In genomic region chr5:101005216-101005615, GRCm38 (mm10) we compare ENCODE assay signal across 15 mouse cellular contexts.
DNase-seq lines count a peak whose midpoint lies in the region; ATAC-seq and TF ChIP-seq lines count a peak whose summit lies in the region.
"Had no signal": no experiment of that assay in that cellular context is flagged by ENCODE, and none has a peak within 500 bp of the region (broad histone marks: within the 10 kb centered on the region; RNA-seq: fewer than 3 reads in every experiment).

No protein-coding gene starts in this region.

- no peak overlapping the region for H3K9ac ChIP-seq in kidney, postnatal 0 days (ENCODE audit: low read depth, low read length)
- H3K9ac ChIP-seq in kidney, embryonic 15.5 days: no peak overlapping the region
- H3K9ac ChIP-seq: liver, embryonic 15.5 days; stomach, embryonic 15.5 days had no signal

- TF ChIP-seq POLR2A in testis, adult 2 months (IDR thresholded peaks at IDR 0.05; ENCODE audit: control insufficient read depth, low read depth, low read length): no peak

- no peak for DNase-seq in kidney, postnatal 0 days (ENCODE audit: low spot score)
- no peak for DNase-seq in testis, postnatal 10 days (ENCODE audit: low spot score)
- DNase-seq in NIH3T3 (ENCODE audit: low read depth): peak; percentile 14
- DNase-seq in splenic B cell, adult 2 months (ENCODE audit: low read depth, low spot score): peak; percentile 6
- no peak for DNase-seq in gastrocnemius, adult 18-20 months (ENCODE audit: low spot score)
- DNase-seq in ovary, postnatal 10 days (ENCODE audit: low spot score): no peak
- DNase-seq: adrenal gland, adult 8-10 months; heart, adult 18-20 months; heart, postnatal 14 days had no signal

- no peaks in the 10 kb centered on the region for H3K9me3 ChIP-seq in kidney, postnatal 0 days (replicated peaks; ENCODE audit: low read length)
- no peaks in the 10 kb centered on the region for H3K9me3 ChIP-seq in kidney, embryonic 15.5 days (replicated peaks)
- H3K9me3 ChIP-seq: liver, embryonic 15.5 days; stomach, embryonic 15.5 days had no signal

- 78% methylated on average over 3 of the region's 3 CpGs for WGBS in kidney, postnatal 0 days
- WGBS in kidney, embryonic 15.5 days: 74% methylated on average over 3 of the region's 3 CpGs

- TF ChIP-seq CTCF in kidney, postnatal 0 days (IDR thresholded peaks at IDR 0.05; ENCODE audit: low read depth): 0 out of 2 replicates have a peak, but pooled peaks have one; percentile 30
- peak; percentile 49; the same call in 1 of the 2 replicates for TF ChIP-seq CTCF in testis, adult 2 months (IDR thresholded peaks at IDR 0.05; ENCODE audit: control insufficient read depth, insufficient read depth, insufficient replicate concordance, low read depth, low read length)

- no peaks in the 10 kb centered on the region for H3K36me3 ChIP-seq in kidney, postnatal 0 days (ENCODE audit: insufficient read depth, low read length)
- H3K36me3 ChIP-seq in kidney, embryonic 15.5 days: no peaks in the 10 kb centered on the region
- H3K36me3 ChIP-seq in testis, adult 2 months (ENCODE audit: control insufficient read depth, insufficient read depth, low read length): no peaks in the 10 kb centered on the region
- no peaks in the 10 kb centered on the region for H3K36me3 ChIP-seq in splenic B cell, adult 2 months (ENCODE audit: control insufficient read depth, insufficient read depth, low read length, poor library complexity, severe bottlenecking)
- H3K36me3 ChIP-seq: liver, embryonic 15.5 days; stomach, embryonic 15.5 days had no signal

- no peaks in the 10 kb centered on the region for H3K27me3 ChIP-seq in kidney, postnatal 0 days (ENCODE audit: insufficient read depth, low read length)
- H3K27me3 ChIP-seq in kidney, embryonic 15.5 days: no peaks in the 10 kb centered on the region
- no peaks in the 10 kb centered on the region for H3K27me3 ChIP-seq in testis, adult 2 months (ENCODE audit: control insufficient read depth, insufficient read depth, low read length)
- no peaks in the 10 kb centered on the region; the same call in 1 of the 2 replicates for H3K27me3 ChIP-seq in splenic B cell, adult 2 months (ENCODE audit: control insufficient read depth, insufficient read depth, low read length, poor library complexity, severe bottlenecking)
- H3K27me3 ChIP-seq: liver, embryonic 15.5 days; megakaryocyte, embryonic 14.5 days; stomach, embryonic 15.5 days had no signal

- no peak overlapping the region for H3K4me3 ChIP-seq in kidney, postnatal 0 days (replicated peaks; ENCODE audit: low read depth, low read length)
- H3K4me3 ChIP-seq in kidney, embryonic 15.5 days (replicated peaks): no peak overlapping the region
- H3K4me3 ChIP-seq in testis, adult 2 months (ENCODE audit: control insufficient read depth, low read depth, low read length): no peak overlapping the region
- H3K4me3 ChIP-seq: liver, embryonic 15.5 days; megakaryocyte, embryonic 14.5 days; stomach, embryonic 15.5 days had no signal

- H3K4me2 ChIP-seq in kidney, postnatal 0 days (ENCODE audit: low read length): no peak overlapping the region
- no peak overlapping the region for H3K4me2 ChIP-seq in kidney, embryonic 15.5 days
- H3K4me2 ChIP-seq: liver, embryonic 15.5 days; stomach, embryonic 15.5 days had no signal

- no peaks in the 10 kb centered on the region for H3K4me1 ChIP-seq in kidney, postnatal 0 days (replicated peaks; ENCODE audit: insufficient read depth, low read length)
- H3K4me1 ChIP-seq in kidney, embryonic 15.5 days: no peaks in the 10 kb centered on the region
- no peaks in the 10 kb centered on the region for H3K4me1 ChIP-seq in testis, adult 2 months (ENCODE audit: control insufficient read depth, insufficient read depth, low read length)
- H3K4me1 ChIP-seq: liver, embryonic 15.5 days; megakaryocyte, embryonic 14.5 days; stomach, embryonic 15.5 days had no signal

- no peak for ATAC-seq in kidney, postnatal 0 days (replicated peaks; ENCODE audit: low FRiP score, low read depth)
- no peak for ATAC-seq in kidney, embryonic 15.5 days (replicated peaks; ENCODE audit: low FRiP score)
- ATAC-seq: inflammation-experienced regulatory T-cells, adult 6 months had no signal

- no peak overlapping the region for H3K27ac ChIP-seq in kidney, postnatal 0 days
- H3K27ac ChIP-seq in kidney, embryonic 15.5 days: no peak overlapping the region
- H3K27ac ChIP-seq in testis, adult 2 months (ENCODE audit: control insufficient read depth, insufficient read depth, low read depth, low read length): no peak overlapping the region
- H3K27ac ChIP-seq: liver, embryonic 15.5 days; stomach, embryonic 15.5 days had no signal

Comparison
In these comparisons a context has a peak if more than half of its experiments do, and no peak if none do; other contexts are left out.
1. DNase-seq: peak in NIH3T3 (single experiment) and splenic B cell, adult 2 months (single experiment); none in kidney, postnatal 0 days (single experiment), testis, postnatal 10 days (single experiment), gastrocnemius, adult 18-20 months (single experiment) and ovary, postnatal 10 days (single experiment).